Mouse (Mus musculus) thymus, postnatal 10 days (tissue): ENCODE measurements around the gene Apba3.
A peak's percentile ranks its signal among the peaks of the same experiment; 100 is the strongest.

Source experiments
- DNase-seq, 2 experiments: peaks; one replicate each; pipeline ENCODE4 v3.0.0; 2021; ENCODE audit warnings: low spot score in 2 of 2

Gene Apba3

DNA sequence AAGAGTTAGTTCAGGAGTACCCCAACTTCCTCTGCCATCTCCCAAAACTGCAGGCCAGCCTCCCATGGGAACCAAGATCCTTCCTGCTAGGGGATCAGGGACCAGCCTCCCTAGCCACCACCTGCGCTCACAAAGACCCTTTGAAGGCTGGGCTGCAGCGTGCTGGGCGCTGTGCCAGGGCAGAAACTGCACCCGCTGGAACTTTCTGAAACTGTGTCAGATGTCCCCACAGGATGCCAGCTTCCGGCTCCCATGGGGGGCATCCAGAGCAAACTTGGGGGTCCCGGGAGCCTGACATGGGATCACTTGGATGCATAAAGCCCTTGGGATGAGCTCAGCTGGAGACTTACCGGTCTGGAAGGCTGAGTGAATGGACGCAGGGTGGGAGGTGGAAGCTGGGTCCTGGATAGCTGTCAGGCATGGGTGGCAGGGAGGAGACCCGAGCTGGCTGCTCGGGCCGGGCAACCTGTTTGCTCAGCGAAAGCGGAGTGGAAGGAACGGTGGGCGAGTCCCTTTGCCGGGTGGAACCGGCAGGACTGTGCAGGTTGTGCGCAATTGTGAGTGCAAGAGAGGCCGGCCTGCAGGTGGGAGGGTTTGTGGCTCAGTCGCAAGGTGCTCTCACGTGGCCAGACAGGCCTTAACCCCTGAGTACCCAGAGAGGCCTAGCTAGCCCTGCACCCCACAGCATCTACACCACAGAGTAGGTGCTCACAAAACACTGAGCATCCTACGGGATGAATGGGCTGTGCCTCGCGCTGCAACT, 24.1 kb downstream of the Apba3 start:
- peak; percentile 54 to 55 for DNase-seq

DNA sequence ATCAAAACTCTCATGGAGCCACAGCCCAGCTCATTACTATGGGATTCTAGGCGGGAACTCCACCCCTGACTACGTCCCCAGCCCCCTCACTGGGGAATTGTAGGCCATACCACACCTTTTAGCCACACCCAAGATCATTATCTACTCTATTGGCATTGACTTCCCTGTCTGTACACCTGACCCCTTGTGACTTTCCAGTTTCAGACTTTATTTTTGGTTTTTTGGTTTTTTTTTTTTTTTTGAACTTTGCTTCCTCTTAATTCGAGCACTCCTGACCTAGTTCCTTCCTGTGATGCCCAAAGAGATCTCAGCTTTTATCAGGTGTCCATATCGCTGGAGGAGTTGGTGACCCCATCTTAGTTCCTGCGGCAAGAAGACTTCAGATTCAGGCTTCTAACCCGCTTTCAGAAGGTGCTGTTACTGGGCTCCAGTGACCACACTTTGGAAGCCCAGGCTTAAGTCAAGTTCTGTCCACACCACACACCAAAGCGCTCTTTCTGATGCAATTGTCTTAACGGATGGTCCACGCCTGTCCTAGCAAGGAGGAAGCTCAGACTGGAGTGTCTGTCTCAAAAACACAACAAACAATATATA, 24.8 kb downstream of the Apba3 start, which contains the start of gene Tjp3:
Tjp3 (minus strand) TSS at position 71 of the 594 bp plus-strand sequence.
- no peak for DNase-seq

DNA sequence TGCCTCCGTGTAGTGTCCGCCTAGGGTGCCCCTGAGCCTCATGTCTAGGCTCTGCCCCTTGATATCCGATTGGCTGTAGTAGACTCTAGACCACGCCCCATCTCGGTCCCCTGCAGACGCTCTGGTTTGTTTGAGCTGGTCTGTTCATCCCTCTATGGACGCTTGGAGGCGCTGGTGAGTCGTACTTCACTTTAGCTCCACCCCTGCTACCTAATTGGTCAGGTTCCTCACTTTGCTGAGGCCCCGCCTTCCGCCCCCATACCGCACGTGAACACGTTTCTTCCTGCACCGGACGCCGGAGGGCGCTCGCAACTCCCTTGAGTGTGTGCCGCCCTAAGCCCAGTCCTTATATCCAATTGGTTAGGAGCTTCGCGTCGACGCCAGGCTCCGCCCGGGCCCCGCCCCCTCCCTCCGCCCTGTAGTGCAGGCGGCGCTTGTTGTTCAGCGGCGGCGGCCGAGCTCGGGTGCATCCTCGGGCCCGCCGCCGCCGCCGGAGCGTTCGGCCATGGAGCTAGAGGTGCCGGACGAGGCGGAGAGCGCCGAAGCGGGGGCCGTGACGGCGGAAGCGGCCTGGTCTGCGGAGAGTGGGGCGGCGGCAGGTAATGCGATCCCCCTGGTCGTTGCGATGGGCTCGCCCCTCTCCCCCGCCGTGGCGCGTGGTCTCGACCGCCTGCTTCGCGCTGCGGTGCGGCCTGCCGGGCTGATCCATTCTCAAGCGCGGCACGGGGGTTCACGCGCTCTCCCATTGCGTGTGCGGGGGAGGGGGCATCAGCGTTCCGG, 26.0 kb downstream of the Apba3 start, which contains the start of gene Pip5k1c:
Pip5k1c (plus strand) TSS at position 410 of the 780 bp plus-strand sequence.
- DNase-seq = peak; percentile 99 to 100

GRCm38 (mm10) chr10:81293334-81294030, 26.7 kb downstream of the Apba3 start:
- no peak for DNase-seq

GRCm38 (mm10) chr10:81294442-81294841, 27.7 kb downstream of the Apba3 start:
- no peak for DNase-seq

- DNase-seq = no peak
Observed at GRCm38 (mm10) chr10:81295185-81295584, 28.4 kb downstream of the Apba3 start.

GRCm38 (mm10) chr10:81297246-81297645, 30.5 kb downstream of the Apba3 start:
- DNase-seq = peak; percentile 63 to 67

DNA sequence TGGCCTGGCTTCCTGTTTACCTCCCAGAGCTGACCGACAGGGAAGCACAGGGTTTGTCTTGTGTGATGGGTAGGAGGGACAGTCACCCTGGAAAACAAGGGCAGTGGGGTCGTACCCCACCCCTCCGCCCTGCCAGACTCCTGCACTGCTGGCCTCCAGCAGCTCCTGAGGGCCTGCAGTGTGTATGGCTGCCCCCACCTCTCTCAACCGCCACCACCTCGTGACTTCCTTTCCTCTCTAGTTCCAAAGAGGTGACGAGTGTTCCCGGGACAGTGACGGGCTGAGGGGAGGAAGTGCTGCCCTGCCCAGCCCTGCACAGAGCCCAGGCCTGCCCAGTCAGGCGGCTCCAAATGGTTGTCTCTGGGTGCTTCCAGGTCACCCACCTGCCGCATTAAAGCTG, 31.1 kb downstream of the Apba3 start:
- peak; percentile 66 to 70 for DNase-seq

DNA sequence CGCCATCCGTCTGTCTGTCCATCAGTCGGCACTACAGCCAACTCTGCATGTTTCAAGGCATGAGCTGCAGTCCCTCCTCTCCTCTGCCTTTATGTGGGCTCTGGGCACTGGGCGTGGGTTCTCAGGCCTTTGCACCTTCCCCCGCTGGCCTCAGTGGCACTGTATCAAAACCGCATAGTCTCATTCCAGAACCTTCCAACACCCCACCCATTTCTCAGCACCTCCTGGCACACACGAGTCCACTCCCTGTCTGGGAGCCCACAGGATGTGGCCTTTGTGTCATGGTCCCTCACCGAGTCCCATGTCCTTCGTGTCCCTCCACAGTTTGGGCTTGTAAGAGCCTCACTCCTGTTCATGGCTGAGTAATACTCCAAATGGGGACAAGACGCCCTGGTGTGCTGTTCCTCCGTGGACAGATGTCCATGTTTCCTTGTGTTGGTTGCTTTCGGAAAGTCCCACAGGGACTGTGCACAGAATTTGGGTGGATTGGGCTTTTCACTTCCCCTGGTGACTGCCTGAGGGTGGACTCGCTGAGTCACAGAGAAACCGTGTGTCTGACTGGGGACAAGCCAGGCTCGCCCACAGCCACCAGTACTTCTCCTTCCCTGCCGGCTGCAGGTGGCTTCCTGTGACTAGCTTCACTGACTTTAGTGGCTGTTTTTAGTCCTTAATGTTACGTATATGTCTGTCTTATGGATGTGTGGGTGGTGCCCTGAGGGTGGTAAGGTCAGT, 31.8 kb downstream of the Apba3 start:
- DNase-seq = peak; percentile 51 to 58

- DNase-seq = no peak
Observed at GRCm38 (mm10) chr10:81299585-81300351, 33.0 kb downstream of the Apba3 start.

GRCm38 (mm10) chr10:81300352-81300907, 33.7 kb downstream of the Apba3 start:
- no peak for DNase-seq

- no peak for DNase-seq
Observed at GRCm38 (mm10) chr10:81301321-81301720, 34.6 kb downstream of the Apba3 start.

DNA sequence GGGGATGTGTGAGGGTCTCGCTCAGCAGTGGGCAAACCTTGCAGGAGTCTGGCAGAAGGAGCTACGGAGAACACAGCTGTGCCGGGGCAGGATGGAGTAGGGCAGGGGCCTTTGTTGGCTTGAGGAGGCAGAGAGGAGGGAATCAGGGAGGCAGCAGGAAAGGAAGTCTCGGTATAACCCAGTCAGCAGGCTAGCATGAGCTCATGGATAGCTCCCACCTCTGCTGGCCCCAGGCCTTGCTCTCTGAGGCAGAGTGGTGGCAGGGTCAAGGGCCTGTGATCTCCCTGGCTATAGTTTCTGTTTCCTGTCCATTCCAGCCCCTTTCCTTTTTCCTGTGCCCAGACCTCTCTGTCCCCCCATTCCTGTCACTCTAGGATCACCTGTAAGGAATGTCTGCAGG, 35.5 kb downstream of the Apba3 start:
- no peak for DNase-seq

- DNase-seq = no peak
Observed at GRCm38 (mm10) chr10:81302781-81303218, 36.0 kb downstream of the Apba3 start.

- no peak for DNase-seq
Observed at GRCm38 (mm10) chr10:81303258-81303657, 36.5 kb downstream of the Apba3 start.

DNA sequence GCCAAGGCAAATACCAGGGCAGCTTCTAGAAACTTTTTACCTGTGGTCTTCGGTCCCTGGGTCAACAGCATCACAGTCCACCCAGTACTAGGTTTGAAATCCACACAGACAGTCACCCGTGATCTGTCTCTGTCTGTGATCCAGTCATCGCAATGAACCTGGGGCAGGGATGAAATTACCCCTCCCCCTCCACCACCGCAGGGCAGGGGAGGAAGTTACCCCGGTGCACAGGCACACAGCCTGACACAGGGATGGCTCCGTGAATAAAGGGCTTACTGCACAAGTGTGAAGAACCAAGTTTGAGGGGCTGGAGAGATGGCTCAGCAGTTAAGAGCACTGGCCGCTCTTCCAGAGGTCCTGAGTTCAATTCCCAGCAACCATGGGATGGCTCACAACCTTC, 37.0 kb downstream of the Apba3 start:
- peak; percentile 52 to 68 for DNase-seq

GRCm38 (mm10) chr10:81304597-81305238, 38.0 kb downstream of the Apba3 start:
- DNase-seq = peak; percentile 37 to 75

DNA sequence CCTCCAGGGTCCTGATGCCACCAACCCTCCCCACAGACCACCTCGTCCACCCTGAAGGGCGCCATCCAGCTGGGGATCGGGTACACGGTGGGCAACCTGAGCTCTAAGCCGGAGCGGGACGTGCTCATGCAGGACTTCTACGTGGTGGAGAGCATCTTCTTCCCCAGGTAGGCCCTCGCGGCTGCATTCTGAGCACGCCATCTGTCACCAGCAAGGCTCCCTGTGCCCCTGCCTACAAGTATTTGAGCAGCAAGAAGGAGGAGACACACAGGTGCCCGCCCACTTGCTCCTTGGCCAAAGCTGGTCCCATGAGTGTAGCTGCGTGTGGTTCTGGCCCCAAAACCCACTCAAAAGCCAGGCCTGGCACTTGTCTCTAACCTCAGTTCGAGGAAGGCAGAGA, 38.9 kb downstream of the Apba3 start:
- no peak for DNase-seq

GRCm38 (mm10) chr10:81306173-81306668, 39.5 kb downstream of the Apba3 start:
- DNase-seq = no peak
